Mouse (Mus musculus) hindbrain, embryonic 14.5 days (tissue): ENCODE measurements around the gene Mob3b. TPM values are rescaled to one million over a fixed set of nuclear protein-coding genes. Genes with fewer than 3 reads are reported as not detected.

Experiments
- polyA plus RNA-seq: library from polyadenylated mRNA; unstranded; fragments of >200 nt; fragmentation: Nextera tagmentation; extraction: Ambion mirVana; gene quantifications from 2 replicates; pipeline ENCODE4 v1.2.1, GENCODE M21; 2014

Mob3b gene
- polyA plus RNA-seq, 1 experiment from 2014 or later = 4.0 TPM

Other genes starting within 250 kb of the Mob3b start
- 0.25 TPM in 1 of 2 replicates, not detected in the other for gene Ifnk, start 5.4 kb downstream of the Mob3b start, polyA plus RNA-seq
- 49.6 and 51.6 TPM in 2 replicates for gene C9orf72, start 68.7 kb upstream of the Mob3b start, polyA plus RNA-seq